Mouse (Mus musculus) myocyte (in vitro differentiated cells): ENCODE data around the gene Pigt.

Source experiments
- MYOG ChIP-seq, 3 experiments: IDR thresholded peaks; one replicate each; pipeline ENCODE4 v1.6.1; 2011; ENCODE audit warnings: control low read depth in 2 of 3, low read depth in 2 of 3, mild to moderate bottlenecking in 2 of 3; ENCODE audit not compliant: insufficient read length in 2 of 3, control insufficient read depth in 1 of 3, insufficient read depth in 1 of 3
- POLR2A ChIP-seq: IDR thresholded peaks from one replicate; pipeline ENCODE4 v1.6.1; 2011; ENCODE audit warnings: low read depth, mild to moderate bottlenecking, control low read depth, moderate library complexity; ENCODE audit not compliant: insufficient read length
- POLR2AphosphoS2 ChIP-seq: IDR thresholded peaks from one replicate; pipeline ENCODE4 v1.6.1; 2011; ENCODE audit warnings: low read depth, control low read depth; ENCODE audit not compliant: insufficient read length

DNA sequence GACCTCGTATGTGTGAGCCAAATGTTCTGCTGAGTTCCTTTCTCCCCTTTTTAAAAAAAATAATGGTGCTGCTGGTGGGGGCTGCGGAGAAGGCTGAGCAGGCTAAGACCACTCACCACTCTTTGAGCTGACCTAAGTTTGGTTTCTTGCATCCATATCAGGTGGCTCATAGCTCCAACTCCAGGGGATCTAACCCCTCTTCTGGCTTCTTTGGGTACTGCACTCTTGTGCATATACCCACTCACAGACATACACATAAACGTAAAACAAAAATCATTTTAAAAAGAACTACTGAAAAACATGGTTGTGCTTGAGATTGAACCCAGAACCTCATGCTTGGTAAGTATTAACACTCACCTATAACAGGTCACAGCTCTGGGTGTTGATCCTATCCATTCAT is 7.6 kb downstream of the Pigt start:
- no peak for TF ChIP-seq POLR2AphosphoS2
- no peak for TF ChIP-seq POLR2A
- no peak for TF ChIP-seq MYOG (IDR thresholded peaks at IDR 0.05; ENCODE audit: control insufficient read depth in 1 of 3, insufficient read depth in 1 of 3, insufficient read length in 2 of 3, low read depth in 2 of 3)
